8 mouse cellular contexts compared by ENCODE assay signal in genomic region chr16:13255855-13256635, GRCm38 (mm10). TPM values are rescaled to one million over a fixed set of nuclear protein-coding genes. Genes with fewer than 3 reads are reported as not detected.
DNase-seq lines count a peak whose midpoint lies in the region; ATAC-seq lines count a peak whose summit lies in the region.

TSS of gene Mrtfb (plus strand) at chr16:13256481.

- H3K27ac ChIP-seq in intestine, embryonic 14.5 days (ENCODE audit: low read depth), result peak within 1 kb of the TSS; percentile 83

- H3K9ac ChIP-seq in intestine, embryonic 14.5 days (ENCODE audit: low read length), result peak within 1 kb of the TSS; percentile 91

- H3K27me3 ChIP-seq in intestine, embryonic 14.5 days (replicated peaks; ENCODE audit: control insufficient read depth, insufficient read depth, low read length), result no peaks in the 10 kb centered on the region

- H3K4me2 ChIP-seq in intestine, embryonic 14.5 days (ENCODE audit: low read length), result peak within 1 kb of the TSS; percentile 67

- peak; percentile 91 for ATAC-seq in intestine, embryonic 14.5 days (replicated peaks; ENCODE audit: low FRiP score, low TSS enrichment, low read depth)
- ATAC-seq in megakaryocyte-erythroid progenitor cell, adult 5-6 weeks (replicated peaks; ENCODE audit: low FRiP score, low TSS enrichment, poor library complexity, severe bottlenecking), result peak; percentile 85

- H3K36me3 ChIP-seq in intestine, embryonic 14.5 days (ENCODE audit: control insufficient read depth, insufficient read depth, low read length), result peaks cover 3% of the 10 kb centered on the region; the same call in 1 of the 2 replicates

- peak; percentile 93 for DNase-seq in adrenal gland, adult 2 months
- peak; percentile 91 for DNase-seq in embryo, embryonic 11 days
- peak; percentile 87 for DNase-seq in gastrocnemius, postnatal 25 days
- DNase-seq in intestine, embryonic 14.5 days (ENCODE audit: low spot score), result peak; percentile 96
- DNase-seq in left cerebral cortex, postnatal 14 days (ENCODE audit: low spot score in 2 of 2), result peak; percentile 84 to 89
- peak; percentile 93 for DNase-seq in right cerebral cortex, postnatal 14 days
- DNase-seq in urinary bladder, postnatal 25 days (ENCODE audit: low spot score), result peak; percentile 88

- 1% methylated on average over 47 of the region's 56 CpGs for WGBS in intestine, embryonic 14.5 days

- no peaks in the 10 kb centered on the region for H3K9me3 ChIP-seq in intestine, embryonic 14.5 days (ENCODE audit: control insufficient read depth, low read length)

- H3K4me1 ChIP-seq in intestine, embryonic 14.5 days (replicated peaks; ENCODE audit: control insufficient read depth, insufficient read depth, low read length), result 0 out of 2 replicates have a peak, but pooled peaks cover 10% of the 10 kb centered on the region

- intact Hi-C loops in left cerebral cortex, postnatal 14 days (cut with DNase I), result loop anchor here (5.0 kb wide), 2 partner anchors 99 to 101 kb away; no protein-coding TSS in a partner anchor

- H3K4me3 ChIP-seq in intestine, embryonic 14.5 days (ENCODE audit: low read depth, low read length), result peak within 1 kb of the TSS; percentile 81

RNA-seq across cellular contexts. Expression of gene Mrtfb, which starts in this region (rescaled TPM):
- 10 to 100 TPM; 27.2 to 33.8 TPM for total RNA-seq in adrenal gland, adult 2 months (2021)
- polyA plus RNA-seq in adrenal gland, adult 2 months (2012; rRNA removed), result 6.3 and 9.1 TPM in 2 replicates
- 10 to 100 TPM; 18.8 to 20.7 TPM for total RNA-seq in gastrocnemius, postnatal 25 days (2021)
- 33.0 and 34.2 TPM in 2 replicates for polyA plus RNA-seq in intestine, embryonic 14.5 days (2014; fragmentation: Nextera tagmentation; extraction: Ambion mirVana)
- 100 to 1,000 TPM; 161 to 175 TPM for total RNA-seq in left cerebral cortex, postnatal 14 days (2021)
- total RNA-seq in megakaryocyte-erythroid progenitor cell, adult 5-6 weeks (2014; fragmentation: Nextera tagmentation), result 8.9 and 10.7 TPM in 2 replicates
- total RNA-seq in megakaryocyte-erythroid progenitor cell, adult 5-6 weeks (2017), result 2.3 and 3.7 TPM in 2 replicates

Comparison
In these comparisons a context has a peak if more than half of its experiments do, and no peak if none do; other contexts are left out.
1. Peak in every context shown above with its lines: DNase-seq, ATAC-seq, H3K4me3 ChIP-seq and H3K27ac ChIP-seq.
2. RNA of gene Mrtfb (total RNA-seq): 161 to 175 TPM in left cerebral cortex, postnatal 14 days; 27.2 to 33.8 TPM in adrenal gland, adult 2 months, 18.8 to 20.7 TPM in gastrocnemius, postnatal 25 days and 2.3 to 10.7 TPM in megakaryocyte-erythroid progenitor cell, adult 5-6 weeks; every median in the first group is over 4 times any median in the second.